Mouse (Mus musculus) ovary, postnatal 10 days (tissue): ENCODE measurements around the gene Aes.
A peak's percentile ranks its signal among the peaks of the same experiment; 100 is the strongest.

Source experiments
- DNase-seq: peaks from one replicate; pipeline ENCODE4 v3.0.0; 2022; ENCODE audit warnings: low spot score

The Aes gene

GRCm38 (mm10) chr10:81598871-81599270 is 39.6 kb downstream of the Aes start:
- no peak for DNase-seq

- DNase-seq, result no peak
Observed at GRCm38 (mm10) chr10:81599630-81600029, 40.3 kb downstream of the Aes start.

GRCm38 (mm10) chr10:81600096-81600495 is 40.8 kb downstream of the Aes start:
- no peak for DNase-seq

GRCm38 (mm10) chr10:81600738-81601203 is 41.5 kb downstream of the Aes start, which contains the start of gene Tle6:
TSS of gene Tle6 (minus strand) at chr10:81601073.
- DNase-seq, result peak; percentile 88

GRCm38 (mm10) chr10:81601396-81601905 is 42.2 kb downstream of the Aes start:
- DNase-seq, result no peak

GRCm38 (mm10) chr10:81602741-81603151 is 43.5 kb downstream of the Aes start:
- DNase-seq, result no peak

GRCm38 (mm10) chr10:81604019-81604967 is 45.0 kb downstream of the Aes start:
- DNase-seq, result no peak

GRCm38 (mm10) chr10:81604968-81605665 is 45.8 kb downstream of the Aes start:
- peak; percentile 71 for DNase-seq

GRCm38 (mm10) chr10:81605666-81605973 is 46.3 kb downstream of the Aes start:
- no peak for DNase-seq

- DNase-seq, result peak; percentile 67
Observed at GRCm38 (mm10) chr10:81605974-81606751, 46.9 kb downstream of the Aes start, which contains the start of gene BC025920. TSS of gene BC025920 (plus strand) at chr10:81606270.

- no peak for DNase-seq
Observed at GRCm38 (mm10) chr10:81608308-81608707, 49.0 kb downstream of the Aes start.

- DNase-seq, result no peak
Observed at GRCm38 (mm10) chr10:81612779-81613178, 53.5 kb downstream of the Aes start.

- DNase-seq, result no peak
Observed at GRCm38 (mm10) chr10:81615486-81615885, 56.2 kb downstream of the Aes start.
